Mouse (Mus musculus) granulocyte monocyte progenitor cell, adult 5-6 weeks (primary cell): Measurements from ENCODE around the gene Ostm1. TPM values are rescaled to one million over a fixed set of nuclear protein-coding genes. Genes with fewer than 3 reads are reported as not detected.

Source experiments
- ATAC-seq: replicated peaks from 2 replicates; pipeline ENCODE4 v1.8.0; 2016; ENCODE audit warnings: mild to moderate bottlenecking, moderate TSS enrichment, inconsistent platforms; ENCODE audit not compliant: poor library complexity, severe bottlenecking
- total RNA-seq, 2 experiments: library from RNA; stranded (forward) in 1 of 2; stranded (reverse) in 1 of 2; fragments of 200-712, 200-1000 nt in 1 of 2; fragments of >200 nt in 1 of 2; fragmentation: Nextera tagmentation in 1 of 2; gene quantifications; 2 replicates each; pipeline ENCODE4 v1.2.3; 2014 to 2017

The Ostm1 gene
- total RNA-seq, 2 experiments from 2014 or later = 33.4 to 47.2 TPM

GRCm38 (mm10) chr10:42669970-42670369, 86.3 kb downstream of the Ostm1 start:
- ATAC-seq = no peak

- no peak for ATAC-seq
Observed at GRCm38 (mm10) chr10:42672798-42673197, 89.2 kb downstream of the Ostm1 start.

GRCm38 (mm10) chr10:42675571-42675970, 91.9 kb downstream of the Ostm1 start:
- ATAC-seq = no peak

GRCm38 (mm10) chr10:42678331-42678730, 94.7 kb downstream of the Ostm1 start:
- peak; percentile 4 for ATAC-seq

- peak; percentile 81 for ATAC-seq
Observed at GRCm38 (mm10) chr10:42678755-42679364, 95.2 kb downstream of the Ostm1 start.

GRCm38 (mm10) chr10:42679586-42679985, 96.0 kb downstream of the Ostm1 start:
- no peak for ATAC-seq

GRCm38 (mm10) chr10:42680582-42681001, 97.0 kb downstream of the Ostm1 start:
- ATAC-seq = peak; percentile 77

GRCm38 (mm10) chr10:42682421-42682820, 98.8 kb downstream of the Ostm1 start:
- no peak for ATAC-seq

- ATAC-seq = no peak
Observed at GRCm38 (mm10) chr10:42687873-42688272, 104.3 kb downstream of the Ostm1 start.

GRCm38 (mm10) chr10:42689694-42690093, 106.1 kb downstream of the Ostm1 start:
- no peak for ATAC-seq

GRCm38 (mm10) chr10:42690233-42691028, 106.8 kb downstream of the Ostm1 start:
- no peak for ATAC-seq

- no peak for ATAC-seq
Observed at GRCm38 (mm10) chr10:42691051-42691450, 107.4 kb downstream of the Ostm1 start.

- ATAC-seq = no peak
Observed at GRCm38 (mm10) chr10:42692095-42692494, 108.5 kb downstream of the Ostm1 start.

GRCm38 (mm10) chr10:42692794-42693193, 109.2 kb downstream of the Ostm1 start:
- no peak for ATAC-seq

- no peak for ATAC-seq
Observed at GRCm38 (mm10) chr10:42693482-42693881, 109.9 kb downstream of the Ostm1 start.

- ATAC-seq = no peak
Observed at GRCm38 (mm10) chr10:42696361-42696760, 112.7 kb downstream of the Ostm1 start.

GRCm38 (mm10) chr10:42697007-42697406, 113.4 kb downstream of the Ostm1 start:
- ATAC-seq = peak; percentile 82

GRCm38 (mm10) chr10:42698375-42698774, 114.8 kb downstream of the Ostm1 start:
- ATAC-seq = no peak

GRCm38 (mm10) chr10:42698994-42699393, 115.4 kb downstream of the Ostm1 start:
- no peak for ATAC-seq

- no peak for ATAC-seq
Observed at GRCm38 (mm10) chr10:42702111-42702510, 118.5 kb downstream of the Ostm1 start.

GRCm38 (mm10) chr10:42714676-42715075, 131.1 kb downstream of the Ostm1 start:
- no peak for ATAC-seq
